Mouse (Mus musculus) lung, embryonic 16.5 days (tissue): ENCODE results near the gene Med24. TPM values are rescaled to one million over a fixed set of nuclear protein-coding genes. Genes with fewer than 3 reads are reported as not detected.
"Not testable (repeated sequence)": the region's sequence is repeated elsewhere in the genome, so short reads cannot be mapped to it uniquely, and the experiment has no call there.

Experiments used
- ATAC-seq: fragments of 200-750 bp; cut with Nextera tagmentation; 2 replicates; pipeline ENCODE4 v1.8.0; 2017; ENCODE audit warnings: low read depth, mild to moderate bottlenecking, moderate library complexity
- H3K27ac ChIP-seq: fragments of 300-500 bp; sonication (generic); 2 replicates; pipeline ENCODE4 v1.5.1; 2014; ENCODE audit warnings: mild to moderate bottlenecking, control low read depth, low read length
- H3K27me3 ChIP-seq: fragments of 300-500 bp; sonication (generic); 2 replicates; pipeline ENCODE4 v1.6.1; 2014; ENCODE audit warnings: low read depth, low read length, mixed read lengths; ENCODE audit not compliant: control insufficient read depth, insufficient read depth
- H3K36me3 ChIP-seq: fragments of 300-500 bp; sonication (generic); 2 replicates; pipeline ENCODE4 v1.6.1; 2014; ENCODE audit warnings: low read length; ENCODE audit not compliant: control insufficient read depth, insufficient read depth
- H3K4me1 ChIP-seq: fragments of 300-500 bp; sonication (generic); replicated peaks from 2 replicates; pipeline ENCODE4 v1.6.1; 2014; ENCODE audit warnings: low read length, mixed read lengths; ENCODE audit not compliant: control insufficient read depth, insufficient read depth
- H3K4me2 ChIP-seq: fragments of 300-500 bp; sonication (generic); 2 replicates; pipeline ENCODE4 v1.6.1; 2014; ENCODE audit warnings: low read depth, low read length, control low read depth
- H3K4me3 ChIP-seq: fragments of 300-500 bp; sonication (generic); 2 replicates; pipeline ENCODE4 v1.5.1; 2014; ENCODE audit warnings: mild to moderate bottlenecking, low read length, control low read depth
- H3K9ac ChIP-seq: fragments of 300-500 bp; sonication (generic); 2 replicates; pipeline ENCODE4 v1.6.1; 2014; ENCODE audit warnings: low read length, control low read depth
- H3K9me3 ChIP-seq: fragments of 300-500 bp; sonication (generic); 2 replicates; pipeline ENCODE4 v1.6.1; 2016; ENCODE audit warnings: low read length; ENCODE audit not compliant: control insufficient read depth
- WGBS: fragments of 180-500 bp; shearing (Covaris S2); extraction: QIAGEN DNeasy Blood & Tissue Kit; methylation state at CpG from one replicate; pipeline ENCODE4 v1.1.7; 2014; 5-methylcytosine and 5-hydroxymethylcytosine counted together
- polyA plus RNA-seq: library from polyadenylated mRNA; unstranded; fragments of >200 nt; fragmentation: Nextera tagmentation; extraction: Ambion mirVana; gene quantifications from 2 replicates; pipeline ENCODE4 v1.2.1, GENCODE M21; 2015

Gene Med24
- polyA plus RNA-seq, 1 experiment from 2014 or later, result 57.8 TPM

DNA sequence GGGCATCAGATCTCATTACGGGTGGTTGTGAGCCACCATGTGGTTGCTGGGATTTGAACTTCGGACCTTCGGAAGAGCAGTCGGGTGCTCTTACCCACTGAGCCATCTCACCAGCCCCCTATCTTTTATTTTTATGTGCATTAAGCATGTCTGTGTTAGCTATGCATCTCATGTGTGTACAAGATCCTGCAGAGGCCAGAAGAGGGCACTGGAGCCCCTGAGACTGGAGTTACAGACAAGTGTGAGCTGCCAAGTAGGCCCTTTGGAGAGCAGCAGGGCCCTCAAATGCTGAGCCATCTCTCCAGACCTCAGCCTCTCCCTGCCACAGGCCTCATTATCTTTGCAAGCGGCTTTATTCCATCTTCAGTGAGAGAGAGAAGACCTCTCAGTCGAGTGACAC lies 17.2 kb downstream of the Med24 start:
- 74% methylated on average over 5 of the region's 6 CpGs for WGBS
- ATAC-seq, H3K4me3 ChIP-seq, H3K27ac ChIP-seq, H3K9me3 ChIP-seq, H3K27me3 ChIP-seq, H3K36me3 ChIP-seq, H3K9ac ChIP-seq, H3K4me2 ChIP-seq: not testable (repeated sequence)
- H3K4me1 ChIP-seq, result peaks cover 36% of the 10 kb centered on the region

DNA sequence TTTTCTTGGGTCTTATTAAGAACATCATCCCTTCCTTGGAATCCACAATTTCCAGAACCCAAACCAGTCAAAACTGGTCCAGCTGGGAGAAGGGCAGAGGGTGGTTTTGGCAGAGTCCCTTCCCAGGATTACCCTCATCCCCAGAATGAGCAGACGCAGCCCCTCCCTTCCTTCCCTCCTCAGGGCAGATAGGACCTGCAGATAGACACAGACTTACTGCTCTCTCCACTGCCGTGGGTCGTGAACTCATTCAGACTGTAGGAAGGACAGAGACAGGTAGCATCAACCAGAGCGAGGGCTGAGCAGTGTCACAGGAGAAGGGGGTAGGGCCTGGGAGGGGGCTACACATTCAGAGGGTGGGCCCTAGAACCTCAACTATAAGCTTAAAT lies 18.2 kb downstream of the Med24 start:
- Histone ChIP-seq H3K4me1 (peaks cover 43% of the 10 kb centered on the region), H3K27ac (peak overlapping the region; percentile 31), H3K27me3 (no peaks in the 10 kb centered on the region), H3K9ac (no peak overlapping the region), H3K4me2 (no peak overlapping the region), H3K36me3 (peaks cover 12% of the 10 kb centered on the region; the same call in 1 of the 2 replicates), H3K4me3 (no peak overlapping the region), H3K9me3 (no peaks in the 10 kb centered on the region)
- ATAC-seq, result no peak
- 72% methylated on average over 4 of the region's 4 CpGs for WGBS

DNA sequence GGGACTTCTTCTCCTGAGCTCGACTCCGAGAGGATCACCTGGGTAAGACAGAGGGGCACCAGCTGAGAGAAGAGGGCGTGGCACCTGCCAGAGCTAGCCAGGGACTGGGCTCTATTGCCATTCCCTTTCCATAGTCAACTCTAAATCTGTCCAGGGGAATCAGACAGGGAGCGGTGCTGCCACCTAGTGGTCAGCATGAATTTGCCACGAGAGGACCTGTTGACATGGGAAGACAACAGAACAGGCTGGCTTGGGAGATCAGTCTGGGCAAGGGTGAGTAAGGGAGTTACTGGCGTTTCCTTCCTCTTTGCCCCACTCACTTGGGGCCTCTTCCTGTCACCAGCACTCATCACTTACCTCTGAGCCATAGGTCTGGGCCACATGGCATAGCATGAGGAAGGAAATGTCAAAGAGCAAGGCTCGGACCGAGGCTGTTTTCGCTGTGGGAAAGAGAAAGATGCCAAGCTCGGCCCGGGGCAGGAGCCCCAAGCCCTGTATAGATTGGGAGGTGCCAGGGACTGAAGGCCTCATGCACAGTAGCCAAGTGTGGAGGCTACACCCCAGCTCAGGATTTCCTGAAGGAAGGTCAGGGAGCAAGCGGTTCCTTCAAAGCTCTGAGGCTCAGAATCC lies 18.7 kb downstream of the Med24 start:
- peaks cover 15% of the 10 kb centered on the region; the same call in 1 of the 2 replicates for H3K36me3 ChIP-seq

DNA sequence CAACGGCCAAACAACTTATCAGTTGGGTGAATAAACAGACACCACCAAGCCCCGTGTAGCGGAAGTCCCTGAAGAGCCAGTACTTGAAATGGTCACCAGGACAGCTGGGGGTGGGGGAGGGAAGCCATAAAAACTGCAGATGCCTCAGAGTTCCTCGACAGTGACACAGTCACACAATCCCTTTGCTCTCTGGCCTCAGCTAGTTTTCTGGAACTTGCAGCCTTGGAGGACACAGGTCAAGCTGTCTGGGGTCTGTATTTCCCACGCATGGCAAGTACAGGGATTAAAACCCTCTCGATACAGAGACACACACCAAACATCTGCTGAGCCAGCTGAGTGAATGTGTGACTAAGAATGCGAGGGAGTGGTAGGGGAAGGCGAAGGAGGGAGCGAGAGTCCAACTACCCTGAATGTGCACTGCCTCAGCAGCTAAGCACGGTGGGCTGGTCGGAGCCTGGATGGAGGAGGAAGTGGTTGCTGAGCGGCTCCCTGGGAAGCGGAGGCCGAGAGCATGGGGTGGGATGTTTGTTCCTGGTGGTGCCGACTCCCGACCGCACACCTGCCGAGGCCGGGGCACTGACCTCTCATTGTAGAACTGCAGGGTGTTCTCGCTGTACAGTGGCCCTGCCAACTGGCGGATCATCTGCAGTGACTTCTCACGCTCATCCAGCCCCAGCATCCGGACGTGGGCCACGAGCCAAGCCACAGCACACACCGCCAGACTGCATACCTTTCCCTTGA lies 20.1 kb downstream of the Med24 start:
- Histone ChIP-seq H3K27ac (peak overlapping the region; percentile 96), H3K27me3 (no peaks in the 10 kb centered on the region), H3K4me1 (peaks cover 43% of the 10 kb centered on the region), H3K36me3 (peaks cover 25% of the 10 kb centered on the region), H3K9ac (peak overlapping the region; percentile 8; the same call in 1 of the 2 replicates), H3K4me3 (no peak overlapping the region), H3K4me2 (peak overlapping the region; percentile 3; the same call in 1 of the 2 replicates), H3K9me3 (no peaks in the 10 kb centered on the region)
- ATAC-seq, result peak; percentile 60
- 45% methylated on average over 26 of the region's 26 CpGs for WGBS

More for the DNA sequence above, 18.7 kb downstream of the Med24 start:
- H3K4me3 ChIP-seq, result no peak overlapping the region
- no peak overlapping the region for H3K4me2 ChIP-seq
- H3K27me3 ChIP-seq, result no peaks in the 10 kb centered on the region
- peak overlapping the region; percentile 31 for H3K27ac ChIP-seq
- WGBS, result 48% methylated on average over 12 of the region's 12 CpGs
- H3K9me3 ChIP-seq, result no peaks in the 10 kb centered on the region
- 0 out of 2 replicates have a peak, but pooled peaks have one; percentile 10 for ATAC-seq
- H3K9ac ChIP-seq, result no peak overlapping the region
- peaks cover 43% of the 10 kb centered on the region for H3K4me1 ChIP-seq

DNA sequence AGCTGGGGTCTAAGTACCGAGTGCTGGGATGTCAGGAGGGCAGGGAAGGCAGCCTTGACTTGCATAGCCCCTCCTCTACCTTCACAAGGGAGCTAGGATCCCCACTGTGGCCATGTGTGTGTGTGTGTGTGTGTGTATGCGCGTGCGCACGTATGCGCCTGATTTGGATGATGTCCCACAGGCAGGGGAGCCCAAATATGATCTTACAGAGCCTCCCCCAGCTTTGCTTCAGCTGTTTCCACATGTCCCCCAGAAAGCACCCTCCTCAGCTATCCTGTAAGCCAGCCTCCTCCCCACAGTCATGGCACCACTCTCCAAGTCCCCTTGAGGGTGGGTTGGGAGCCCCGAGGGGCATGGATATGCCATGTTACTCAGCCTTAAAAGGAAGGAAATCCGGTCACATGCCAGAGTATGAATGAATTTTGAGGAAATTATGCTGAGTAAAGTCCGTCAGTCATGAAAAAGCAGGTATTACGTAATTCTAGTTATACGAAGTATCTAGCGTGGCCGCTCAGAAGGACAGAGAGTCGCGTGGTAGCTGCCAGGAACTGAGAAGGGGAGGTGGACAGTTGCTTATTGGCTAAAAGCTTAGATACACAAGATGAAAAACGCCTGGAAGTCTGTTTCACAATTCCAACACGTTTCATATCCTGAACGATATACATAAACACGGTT lies 20.8 kb downstream of the Med24 start:
- no peak overlapping the region; the same call in 1 of the 2 replicates for H3K4me3 ChIP-seq
- H3K27ac ChIP-seq, result peak overlapping the region; percentile 96
- peaks cover 25% of the 10 kb centered on the region for H3K36me3 ChIP-seq
- H3K4me1 ChIP-seq, result peaks cover 43% of the 10 kb centered on the region
- peak; percentile 69 for ATAC-seq
- no peaks in the 10 kb centered on the region for H3K27me3 ChIP-seq
- H3K4me2 ChIP-seq, result peak overlapping the region; percentile 26
- H3K9me3 ChIP-seq, result no peaks in the 10 kb centered on the region
- 36% methylated on average over 19 of the region's 19 CpGs for WGBS
- H3K9ac ChIP-seq, result peak overlapping the region; percentile 39; the same call in 1 of the 2 replicates

DNA sequence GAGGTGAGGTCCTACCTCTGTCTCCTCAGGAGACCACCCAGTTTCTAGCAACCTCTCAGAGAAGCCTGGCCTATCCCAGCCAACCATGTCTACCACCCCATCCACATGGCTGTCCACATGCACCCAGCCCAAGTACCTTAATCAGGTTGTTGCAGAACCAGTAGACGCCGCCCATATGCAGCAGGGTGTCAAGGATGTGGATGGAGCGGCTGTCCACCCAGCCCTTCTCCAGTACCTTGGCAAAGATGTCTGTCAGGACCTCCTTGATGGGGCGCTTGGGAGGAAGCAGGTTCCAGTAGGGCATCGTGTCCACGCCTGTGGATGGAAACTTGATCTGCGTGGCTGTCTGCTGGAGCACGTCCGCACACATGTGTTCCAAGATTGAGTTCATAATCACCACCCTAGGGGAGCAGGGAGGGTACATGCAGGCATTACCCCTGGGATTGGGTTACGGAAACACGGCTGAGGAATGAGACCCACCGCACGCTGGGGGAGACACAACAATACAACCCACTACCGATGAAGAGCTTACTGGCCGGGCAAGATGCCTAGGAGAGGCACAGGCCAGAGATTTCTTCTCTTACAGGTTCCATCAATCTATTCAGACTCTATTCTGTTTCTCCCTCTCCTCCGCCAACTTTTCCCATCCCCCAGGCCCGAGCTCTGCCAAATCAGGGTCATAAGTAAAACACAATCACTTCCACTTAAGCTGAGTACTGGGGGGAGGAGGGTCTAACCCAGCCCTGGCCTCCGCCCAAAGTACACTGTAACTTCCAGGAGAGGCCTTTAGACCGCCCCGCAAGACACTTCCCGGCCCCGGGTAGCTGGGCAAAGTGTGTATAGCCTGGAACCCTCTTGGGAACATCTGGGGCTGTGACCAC lies 21.6 kb downstream of the Med24 start:
- WGBS, result 46% methylated on average over 22 of the region's 22 CpGs

DNA sequence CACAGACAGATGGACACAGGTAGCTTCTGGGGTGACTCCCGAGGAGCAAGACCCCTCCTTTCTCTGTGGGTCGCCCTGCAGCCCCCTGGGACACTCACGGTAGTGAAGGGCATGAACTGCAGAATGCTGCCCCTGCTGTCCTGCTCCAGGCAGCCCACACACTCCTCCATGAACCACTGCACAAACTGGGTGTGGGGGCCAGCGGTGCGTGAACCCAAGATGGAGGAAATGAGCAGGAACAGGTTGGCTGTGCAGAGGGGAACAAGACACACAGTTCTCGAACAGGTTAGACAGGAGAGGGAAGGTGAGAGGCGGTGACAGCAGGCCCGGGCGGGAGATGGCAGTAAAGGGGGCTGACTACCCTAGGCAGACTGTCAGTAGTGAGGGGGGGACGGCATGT lies 24.2 kb downstream of the Med24 start:
- no peak overlapping the region for H3K4me2 ChIP-seq
- H3K27me3 ChIP-seq, result no peaks in the 10 kb centered on the region
- H3K4me1 ChIP-seq, result peaks cover 43% of the 10 kb centered on the region
- H3K4me3 ChIP-seq, result no peak overlapping the region
- H3K9ac ChIP-seq, result no peak overlapping the region
- peaks cover 21% of the 10 kb centered on the region for H3K36me3 ChIP-seq
- no peak for ATAC-seq
- no peaks in the 10 kb centered on the region for H3K9me3 ChIP-seq
- no peak overlapping the region for H3K27ac ChIP-seq
- 78% methylated on average over 10 of the region's 10 CpGs for WGBS

More for the DNA sequence above, 21.6 kb downstream of the Med24 start:
- Histone ChIP-seq H3K36me3 (peaks cover 25% of the 10 kb centered on the region), H3K27ac (peak overlapping the region; percentile 96), H3K4me1 (peaks cover 43% of the 10 kb centered on the region), H3K4me2 (peak overlapping the region; percentile 26), H3K9me3 (no peaks in the 10 kb centered on the region), H3K9ac (peak overlapping the region; percentile 39), H3K4me3 (no peak overlapping the region; the same call in 1 of the 2 replicates), H3K27me3 (no peaks in the 10 kb centered on the region)
- ATAC-seq, result peak; percentile 81

DNA sequence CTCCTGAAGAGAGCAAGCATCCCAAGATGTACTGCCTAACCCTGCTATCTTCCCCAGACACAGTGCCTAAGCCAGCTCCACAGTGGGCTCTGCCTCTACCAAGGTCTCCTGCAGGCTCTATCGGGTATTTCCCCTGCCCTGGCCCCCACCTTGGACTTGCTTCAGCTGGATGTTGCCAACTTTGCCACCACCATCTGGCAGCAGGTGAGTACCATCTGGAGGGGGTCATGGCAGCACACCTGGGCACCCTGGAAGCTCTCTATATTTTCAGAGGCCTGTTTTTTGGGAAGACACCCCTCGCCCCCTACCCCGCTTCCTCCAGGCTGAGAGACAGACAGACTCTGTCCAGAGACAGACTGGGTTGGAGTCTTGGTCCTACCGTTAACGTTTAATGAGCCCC lies 26.9 kb downstream of the Med24 start:
- no peak overlapping the region for H3K27ac ChIP-seq
- no peaks in the 10 kb centered on the region for H3K9me3 ChIP-seq
- no peak overlapping the region for H3K4me3 ChIP-seq
- no peak overlapping the region for H3K9ac ChIP-seq
- no peaks in the 10 kb centered on the region for H3K27me3 ChIP-seq
- H3K4me1 ChIP-seq, result peaks cover 17% of the 10 kb centered on the region
- H3K36me3 ChIP-seq, result peaks cover 21% of the 10 kb centered on the region
- 64% methylated on average over 5 of the region's 5 CpGs for WGBS
- no peak for ATAC-seq
- H3K4me2 ChIP-seq, result no peak overlapping the region
